Mouse (Mus musculus): ENCODE data around the gene Tomm40l. TPM values are rescaled to one million over a fixed set of nuclear protein-coding genes. Genes with fewer than 3 reads are reported as not detected.
A peak's percentile ranks its signal among the peaks of the same experiment; 100 is the strongest.

Tomm40l gene
- polyA plus RNA-seq, 2 experiments = 26.3 to 29.2 TPM

- H3K27ac ChIP-seq (replicated peaks; ENCODE audit: low read depth, low read length) = no peak within 1 kb of the TSS
- no peak within 1 kb of the TSS for H3K9ac ChIP-seq (ENCODE audit: low read depth, low read length, severe bottlenecking)
- ATAC-seq (ENCODE audit: low FRiP score, low read depth) (no peak), DNase-seq (ENCODE audit: low spot score) (no peak)
- no peak within 1 kb of the TSS for H3K4me2 ChIP-seq (replicated peaks; ENCODE audit: low read depth, low read length, severe bottlenecking)
- peaks cover 4% of the 10 kb centered on the region for H3K36me3 ChIP-seq (ENCODE audit: control insufficient read depth, insufficient read depth, low read length)
- WGBS = 77% methylated on average over 5 of the region's 5 CpGs
- H3K27me3 ChIP-seq (ENCODE audit: control insufficient read depth, insufficient read depth, low read length) = no peaks in the 10 kb centered on the region
- no peak within 1 kb of the TSS for H3K4me3 ChIP-seq (replicated peaks; ENCODE audit: low read length)
- TF ChIP-seq POLR2A (IDR thresholded peaks at IDR 0.05; ENCODE audit: borderline replicate concordance, extremely low read depth, insufficient read depth, insufficient read length) = no peak
- no peaks in the 10 kb centered on the region for H3K9me3 ChIP-seq (ENCODE audit: control insufficient read depth, low read length)
- H3K4me1 ChIP-seq (ENCODE audit: control insufficient read depth, insufficient read depth, low read length) = peaks cover 8% of the 10 kb centered on the region
These were observed 2.5 kb upstream of the Tomm40l start, which contains the start of gene Apoa2 for GRCm38 (mm10) chr1:171224857-171225256. Gene Apoa2, plus strand, starts transcription at chr1:171225054.

DNA sequence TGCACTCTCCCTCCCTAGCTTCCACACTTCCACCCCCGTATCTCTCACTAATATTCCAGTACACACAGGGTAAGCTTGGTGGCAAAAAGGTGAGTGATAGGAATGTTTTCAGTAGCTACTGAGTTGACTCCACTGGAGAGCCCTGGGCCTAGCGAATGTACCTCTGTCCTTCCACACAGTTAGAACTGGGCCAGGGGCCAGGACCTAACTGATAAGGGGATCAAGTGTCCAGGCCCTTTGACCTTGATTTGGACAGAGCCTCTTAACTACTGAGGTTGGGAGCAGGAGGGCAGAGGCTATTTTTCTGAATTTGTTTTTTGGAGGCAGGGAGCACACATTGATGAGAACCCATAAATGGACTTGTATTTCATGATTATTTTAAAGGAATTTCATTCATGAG, 1.5 kb upstream of the Tomm40l start:
- DNase-seq (ENCODE audit: low spot score) (no peak), ATAC-seq (ENCODE audit: low FRiP score, low read depth) (no peak)
- Histone ChIP-seq H3K4me1 (ENCODE audit: control insufficient read depth, insufficient read depth, low read length) (peaks cover 8% of the 10 kb centered on the region), H3K27ac (replicated peaks; ENCODE audit: low read depth, low read length) (no peak overlapping the region), H3K9ac (ENCODE audit: low read depth, low read length, severe bottlenecking) (no peak overlapping the region), H3K36me3 (ENCODE audit: control insufficient read depth, insufficient read depth, low read length) (peaks cover 14% of the 10 kb centered on the region), H3K27me3 (ENCODE audit: control insufficient read depth, insufficient read depth, low read length) (no peaks in the 10 kb centered on the region), H3K9me3 (ENCODE audit: control insufficient read depth, low read length) (no peaks in the 10 kb centered on the region), H3K4me3 (replicated peaks; ENCODE audit: low read length) (no peak overlapping the region), H3K4me2 (replicated peaks; ENCODE audit: low read depth, low read length, severe bottlenecking) (no peak overlapping the region)
- no peak for TF ChIP-seq POLR2A (IDR thresholded peaks at IDR 0.05; ENCODE audit: borderline replicate concordance, extremely low read depth, insufficient read depth, insufficient read length)
- 77% methylated on average over 2 of the region's 2 CpGs for WGBS

DNA sequence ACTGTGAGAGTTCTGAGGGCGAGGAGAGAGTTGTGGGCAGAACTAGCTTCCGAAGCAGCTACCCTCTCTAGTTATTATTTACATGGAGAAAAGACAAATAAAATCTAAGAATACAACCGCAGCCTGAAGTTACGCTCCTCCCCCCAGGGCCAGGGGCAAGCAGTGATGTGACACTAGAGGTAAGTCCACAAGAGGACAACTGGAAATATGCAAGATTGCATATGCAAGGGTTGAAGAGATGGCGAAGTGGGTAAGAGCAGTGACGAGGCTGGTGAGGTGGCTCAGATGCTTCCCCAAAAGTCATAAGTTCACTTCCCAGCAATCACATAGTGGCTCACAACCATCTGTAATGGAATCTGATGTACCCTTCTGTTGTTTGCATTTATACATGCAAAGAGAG, 854 bp upstream of the Tomm40l start:
- DNase-seq (ENCODE audit: low spot score) (no peak), ATAC-seq (ENCODE audit: low FRiP score, low read depth) (no peak)
- no peak for TF ChIP-seq POLR2A (IDR thresholded peaks at IDR 0.05; ENCODE audit: borderline replicate concordance, extremely low read depth, insufficient read depth, insufficient read length)
- no peak overlapping the region for H3K9ac ChIP-seq (ENCODE audit: low read depth, low read length, severe bottlenecking)
- peak overlapping the region; percentile 36 for H3K4me2 ChIP-seq (replicated peaks; ENCODE audit: low read depth, low read length, severe bottlenecking)
- no peaks in the 10 kb centered on the region for H3K27me3 ChIP-seq (ENCODE audit: control insufficient read depth, insufficient read depth, low read length)
- H3K4me3 ChIP-seq (replicated peaks; ENCODE audit: low read length) = peak overlapping the region; percentile 31
- H3K36me3 ChIP-seq (ENCODE audit: control insufficient read depth, insufficient read depth, low read length) = peaks cover 16% of the 10 kb centered on the region
- WGBS = 88% methylated on average over 6 of the region's 6 CpGs
- no peaks in the 10 kb centered on the region for H3K9me3 ChIP-seq (ENCODE audit: control insufficient read depth, low read length)
- H3K4me1 ChIP-seq (ENCODE audit: control insufficient read depth, insufficient read depth, low read length) = peaks cover 8% of the 10 kb centered on the region
- peak overlapping the region; percentile 83 for H3K27ac ChIP-seq (replicated peaks; ENCODE audit: low read depth, low read length)

DNA sequence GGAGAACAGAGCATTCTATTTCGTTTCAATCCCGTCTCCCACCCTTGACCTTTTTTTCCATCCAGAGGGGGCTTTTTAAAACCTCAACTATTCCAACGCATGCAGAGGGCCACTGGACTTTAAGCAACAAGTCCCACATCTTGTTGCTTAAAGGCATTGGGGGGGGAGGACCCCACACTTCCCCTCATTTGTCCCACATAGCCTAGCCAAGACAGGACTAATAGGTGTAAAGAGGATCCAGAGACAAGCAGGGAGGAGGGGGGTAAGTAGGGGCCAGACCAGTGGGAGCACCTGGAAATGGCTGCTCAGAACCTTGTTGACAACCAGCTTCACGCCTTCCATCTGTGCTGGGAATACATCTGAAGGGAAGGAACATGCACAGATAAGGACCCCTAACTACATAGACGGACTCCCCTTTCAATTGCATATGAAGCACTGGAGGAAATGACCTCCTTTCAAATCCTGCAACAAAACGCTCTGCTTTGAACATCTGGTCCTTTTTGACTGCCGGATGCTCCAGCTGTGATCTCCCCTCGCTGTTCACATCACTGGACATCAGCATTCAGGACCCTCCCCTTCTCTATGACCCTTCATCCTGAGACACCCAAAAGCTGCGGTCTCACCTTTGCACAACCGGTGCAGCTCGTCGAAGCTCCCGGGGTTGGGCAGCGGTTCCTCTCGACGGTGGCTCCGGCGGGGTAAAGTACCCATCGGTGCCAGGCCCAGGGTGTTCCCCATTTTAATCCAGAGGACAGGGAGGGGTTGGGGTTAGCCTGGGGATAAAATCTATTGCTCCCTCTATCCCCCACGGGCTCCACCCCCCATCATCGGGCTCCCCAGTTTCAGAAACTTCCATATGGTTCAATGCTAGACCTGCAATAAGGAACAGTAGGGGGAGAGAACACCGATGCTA, 777 bp downstream of the Tomm40l start:
- no peaks in the 10 kb centered on the region for H3K27me3 ChIP-seq (ENCODE audit: control insufficient read depth, insufficient read depth, low read length)
- no peak for TF ChIP-seq POLR2A (IDR thresholded peaks at IDR 0.05; ENCODE audit: borderline replicate concordance, extremely low read depth, insufficient read depth, insufficient read length)
- no peaks in the 10 kb centered on the region for H3K9me3 ChIP-seq (ENCODE audit: control insufficient read depth, low read length)
- peak overlapping the region; percentile 58 for H3K9ac ChIP-seq (ENCODE audit: low read depth, low read length, severe bottlenecking)
- peak overlapping the region; percentile 92 for H3K4me2 ChIP-seq (replicated peaks; ENCODE audit: low read depth, low read length, severe bottlenecking)
- DNase-seq (ENCODE audit: low spot score) (no peak), ATAC-seq (ENCODE audit: low FRiP score, low read depth) (no peak)
- no peak overlapping the region for H3K27ac ChIP-seq (replicated peaks; ENCODE audit: low read depth, low read length)
- 5% methylated on average over 22 of the region's 22 CpGs for WGBS
- H3K4me1 ChIP-seq (ENCODE audit: control insufficient read depth, insufficient read depth, low read length) = peaks cover 8% of the 10 kb centered on the region
- H3K36me3 ChIP-seq (ENCODE audit: control insufficient read depth, insufficient read depth, low read length) = peaks cover 16% of the 10 kb centered on the region
- peak overlapping the region; percentile 57 for H3K4me3 ChIP-seq (replicated peaks; ENCODE audit: low read length)

DNA sequence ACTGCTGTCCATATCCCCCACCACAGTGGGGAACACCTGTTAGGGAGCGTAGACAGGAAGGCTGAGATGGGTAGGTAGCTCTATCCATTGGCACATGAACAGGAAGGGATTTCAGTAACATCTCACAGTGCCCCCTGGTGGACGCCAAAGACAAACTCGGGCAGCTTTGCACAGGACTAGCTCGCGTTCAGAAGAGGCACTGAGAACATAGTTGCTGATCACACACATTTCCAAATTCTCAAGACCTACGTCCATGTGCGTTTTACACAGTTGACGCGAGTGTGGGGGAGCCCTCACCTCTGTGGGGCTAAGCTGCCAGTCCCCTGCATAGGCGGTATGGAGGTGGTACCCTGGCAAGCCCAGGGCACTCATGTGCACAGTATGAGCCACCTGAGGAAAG, 1.4 kb downstream of the Tomm40l start:
- DNase-seq (ENCODE audit: low spot score) (peak; percentile 81), ATAC-seq (ENCODE audit: low FRiP score, low read depth) (no peak)
- Histone ChIP-seq H3K4me2 (replicated peaks; ENCODE audit: low read depth, low read length, severe bottlenecking) (peak overlapping the region; percentile 92), H3K4me3 (replicated peaks; ENCODE audit: low read length) (0 out of 2 replicates have a peak overlapping the region, but pooled peaks have one; percentile 57), H3K27me3 (ENCODE audit: control insufficient read depth, insufficient read depth, low read length) (no peaks in the 10 kb centered on the region), H3K4me1 (ENCODE audit: control insufficient read depth, insufficient read depth, low read length) (peaks cover 8% of the 10 kb centered on the region), H3K9me3 (ENCODE audit: control insufficient read depth, low read length) (no peaks in the 10 kb centered on the region), H3K9ac (ENCODE audit: low read depth, low read length, severe bottlenecking) (no peak overlapping the region), H3K27ac (replicated peaks; ENCODE audit: low read depth, low read length) (no peak overlapping the region), H3K36me3 (ENCODE audit: control insufficient read depth, insufficient read depth, low read length) (peaks cover 16% of the 10 kb centered on the region)
- 9% methylated on average over 10 of the region's 10 CpGs for WGBS
- TF ChIP-seq POLR2A (IDR thresholded peaks at IDR 0.05; ENCODE audit: borderline replicate concordance, extremely low read depth, insufficient read depth, insufficient read length) = no peak

All from limb, embryonic 14.5 days (tissue).